Mouse (Mus musculus) intestine, embryonic 16.5 days (tissue): ENCODE results near the gene Kalrn. TPM values are rescaled to one million over a fixed set of nuclear protein-coding genes. Genes with fewer than 3 reads are reported as not detected.

Source experiments
- ATAC-seq: fragments of 200-750 bp; cut with Nextera tagmentation; 2 replicates; pipeline ENCODE4 v1.8.0; 2017; ENCODE audit warnings: moderate TSS enrichment, moderate library complexity
- H3K27ac ChIP-seq: fragments of 300-500 bp; sonication (generic); 2 replicates; pipeline ENCODE4 v1.5.1; 2014; ENCODE audit warnings: mild to moderate bottlenecking, low read length
- H3K27me3 ChIP-seq: fragments of 300-500 bp; sonication (generic); replicated peaks from 2 replicates; pipeline ENCODE4 v1.6.1; 2014; ENCODE audit warnings: low read length, control low read depth, mixed read lengths; ENCODE audit not compliant: control insufficient read depth, insufficient read depth
- H3K36me3 ChIP-seq: fragments of 300-500 bp; sonication (generic); 2 replicates; pipeline ENCODE4 v1.6.1; 2014; ENCODE audit warnings: low read length, control low read depth; ENCODE audit not compliant: control insufficient read depth, insufficient read depth
- H3K4me1 ChIP-seq: fragments of 300-500 bp; sonication (generic); 2 replicates; pipeline ENCODE4 v1.6.1; 2014; ENCODE audit warnings: low read length, control low read depth, mixed read lengths; ENCODE audit not compliant: control insufficient read depth, insufficient read depth
- H3K4me2 ChIP-seq: fragments of 300-500 bp; sonication (generic); 2 replicates; pipeline ENCODE4 v1.6.1; 2014; ENCODE audit warnings: low read depth, low read length, control low read depth
- H3K4me3 ChIP-seq: fragments of 300-500 bp; sonication (generic); 2 replicates; pipeline ENCODE4 v1.5.1; 2014; ENCODE audit warnings: mild to moderate bottlenecking, low read length
- H3K9ac ChIP-seq: fragments of 300-500 bp; sonication (generic); 2 replicates; pipeline ENCODE4 v1.6.1; 2014; ENCODE audit warnings: low read depth, low read length
- H3K9me3 ChIP-seq: fragments of 300-500 bp; sonication (generic); 2 replicates; pipeline ENCODE4 v1.6.1; 2016; ENCODE audit warnings: low read length, control low read depth; ENCODE audit not compliant: control insufficient read depth
- WGBS: fragments of 180-500 bp; shearing (Covaris S2); extraction: QIAGEN DNeasy Blood & Tissue Kit; methylation state at CpG from one replicate; pipeline ENCODE4 v1.1.7; 2014; 5-methylcytosine and 5-hydroxymethylcytosine counted together
- polyA plus RNA-seq: library from polyadenylated mRNA; unstranded; fragments of >200 nt; fragmentation: Nextera tagmentation; extraction: Ambion mirVana; gene quantifications from 2 replicates; pipeline ENCODE4 v1.2.1, GENCODE M21; 2015

Kalrn gene
- polyA plus RNA-seq, 1 experiment from 2014 or later: 11.1 TPM

DNA sequence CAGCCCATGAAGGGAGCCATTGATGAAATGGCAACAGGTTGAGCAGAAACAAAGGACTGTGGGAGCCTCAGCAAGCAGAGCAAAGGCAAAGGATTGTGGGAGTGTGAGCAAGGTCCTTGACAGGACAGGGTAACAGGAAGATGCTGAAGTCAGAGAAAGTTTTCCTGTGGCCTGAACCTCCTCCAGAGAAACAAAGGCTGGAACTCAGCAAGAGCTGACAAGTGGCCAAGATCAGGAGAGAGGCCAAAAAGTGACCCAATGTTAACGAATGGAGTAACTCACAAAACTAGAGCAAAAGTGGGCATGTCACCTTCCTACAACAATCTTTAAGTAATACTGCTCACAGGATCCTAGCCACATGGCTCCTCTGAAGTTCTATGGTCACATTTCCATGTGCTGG, 172.1 kb downstream of the Kalrn start:
- H3K9me3 ChIP-seq: no peaks in the 10 kb centered on the region
- ATAC-seq: no peak

DNA sequence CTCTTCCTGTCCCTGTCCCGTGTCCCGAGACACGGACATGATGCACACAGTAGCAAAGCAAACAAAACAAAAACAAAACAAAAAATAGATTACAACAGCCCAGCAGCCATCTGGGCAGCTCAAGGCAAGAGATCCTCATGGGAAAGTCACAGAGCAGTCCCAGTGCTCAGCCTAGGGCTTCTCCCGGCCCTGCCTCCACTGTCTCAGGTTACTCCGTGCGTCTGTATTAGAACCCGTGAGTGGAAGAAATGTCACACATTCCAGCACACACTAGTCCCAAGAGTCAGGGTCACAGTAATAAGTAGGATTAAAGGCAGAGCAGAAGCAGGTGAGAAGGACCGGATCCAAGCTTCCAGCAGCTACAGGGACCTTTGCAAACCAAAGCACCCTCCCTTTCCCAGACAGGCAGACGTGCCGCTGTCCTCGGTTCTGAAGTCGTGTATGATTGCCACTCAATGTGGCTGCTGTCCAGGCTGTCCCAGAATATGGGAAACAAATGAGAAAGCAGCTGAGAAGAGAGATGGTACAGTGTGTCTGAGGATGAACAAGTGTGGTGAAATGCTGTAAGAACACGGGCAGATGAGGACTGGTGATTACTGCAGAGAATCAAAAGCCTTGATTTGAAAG, 173.1 kb downstream of the Kalrn start:
- H3K9me3 ChIP-seq: no peaks in the 10 kb centered on the region
- 42% methylated on average over 13 of the region's 13 CpGs for WGBS
- no peak overlapping the region for H3K27ac ChIP-seq
- no peak overlapping the region for H3K4me3 ChIP-seq
- no peaks in the 10 kb centered on the region for H3K27me3 ChIP-seq
- H3K4me1 ChIP-seq: no peaks in the 10 kb centered on the region
- no peak overlapping the region for H3K4me2 ChIP-seq
- H3K36me3 ChIP-seq: no peaks in the 10 kb centered on the region
- no peak for ATAC-seq
- no peak overlapping the region for H3K9ac ChIP-seq

More for the DNA sequence above, 172.1 kb downstream of the Kalrn start:
- Histone ChIP-seq H3K36me3 (no peaks in the 10 kb centered on the region), H3K4me2 (no peak overlapping the region), H3K27ac (no peak overlapping the region), H3K4me3 (no peak overlapping the region), H3K27me3 (no peaks in the 10 kb centered on the region), H3K9ac (no peak overlapping the region), H3K4me1 (no peaks in the 10 kb centered on the region)
- 90% methylated on average over 1 of the region's 1 CpGs for WGBS

DNA sequence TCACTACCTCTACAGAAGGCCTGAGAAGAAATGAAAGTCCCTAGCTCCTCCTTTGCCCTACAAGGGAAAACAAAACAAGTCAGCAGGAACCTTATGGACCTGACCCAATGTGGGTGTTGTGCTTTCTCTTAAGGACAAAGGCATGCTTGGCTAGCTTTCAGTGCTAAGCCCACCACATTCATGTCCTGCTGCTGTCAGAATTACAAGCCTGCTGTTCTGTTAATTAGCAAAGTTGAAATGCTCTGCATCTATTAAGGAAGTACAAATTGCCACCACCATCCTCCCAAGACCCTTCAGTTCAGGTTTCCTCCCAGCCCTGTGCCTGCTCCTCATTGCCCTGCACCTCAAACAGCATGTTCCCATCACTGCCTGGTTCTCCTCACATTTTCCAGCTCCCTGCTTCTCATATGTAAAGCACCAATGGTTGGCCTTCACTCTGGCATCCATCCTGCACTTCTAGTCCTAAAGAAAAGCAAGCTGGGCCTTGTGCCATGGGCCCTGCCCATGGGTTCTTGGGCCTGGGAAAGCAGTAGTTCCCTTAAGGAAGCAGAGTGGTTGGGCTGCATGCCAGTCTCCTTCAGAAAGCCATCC, 178.0 kb downstream of the Kalrn start:
- Histone ChIP-seq H3K9ac (no peak overlapping the region), H3K4me1 (no peaks in the 10 kb centered on the region), H3K27me3 (no peaks in the 10 kb centered on the region), H3K27ac (no peak overlapping the region), H3K36me3 (no peaks in the 10 kb centered on the region), H3K4me3 (no peak overlapping the region), H3K4me2 (no peak overlapping the region), H3K9me3 (no peaks in the 10 kb centered on the region)
- ATAC-seq: no peak

DNA sequence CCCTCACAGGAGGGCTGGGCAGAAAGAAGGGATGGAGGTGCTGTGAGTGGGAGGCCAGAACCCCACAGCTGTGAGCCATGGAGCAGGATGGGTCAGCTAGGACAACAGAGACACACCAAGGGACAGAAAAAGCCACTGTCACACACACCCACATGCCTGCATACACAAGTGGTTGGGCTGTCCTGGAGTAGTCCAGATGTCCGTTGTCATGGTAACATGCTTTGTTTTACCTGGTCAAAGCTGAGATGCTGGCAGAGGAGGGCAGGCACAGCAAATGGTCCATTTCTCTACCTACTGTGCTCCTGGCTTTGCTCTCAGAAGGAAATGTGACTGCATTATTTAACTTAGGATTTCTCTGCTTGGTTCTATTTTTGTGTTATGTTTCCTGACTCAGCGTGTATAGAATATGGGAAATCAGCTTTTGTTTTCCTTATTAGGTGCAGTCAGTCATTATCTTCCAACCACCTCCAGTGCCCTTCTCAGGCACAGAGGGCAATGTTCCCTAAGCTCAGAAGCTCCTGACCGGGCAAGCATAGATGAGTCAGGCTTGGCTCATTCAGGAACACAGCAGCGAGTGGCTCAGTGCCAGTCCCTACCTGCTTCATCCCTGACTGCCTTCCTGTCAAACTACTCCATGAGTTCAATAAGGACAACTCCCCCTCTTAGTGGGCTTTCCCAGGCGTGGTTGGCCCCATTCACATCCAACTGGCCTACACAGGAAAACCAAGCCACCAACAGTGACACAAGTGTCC, 183.6 kb downstream of the Kalrn start:
- Histone ChIP-seq H3K9ac (no peak overlapping the region), H3K36me3 (no peaks in the 10 kb centered on the region), H3K9me3 (no peaks in the 10 kb centered on the region), H3K4me1 (no peaks in the 10 kb centered on the region), H3K27ac (no peak overlapping the region), H3K27me3 (no peaks in the 10 kb centered on the region), H3K4me2 (no peak overlapping the region), H3K4me3 (no peak overlapping the region)
- ATAC-seq: no peak
- 76% methylated on average over 5 of the region's 5 CpGs for WGBS

DNA sequence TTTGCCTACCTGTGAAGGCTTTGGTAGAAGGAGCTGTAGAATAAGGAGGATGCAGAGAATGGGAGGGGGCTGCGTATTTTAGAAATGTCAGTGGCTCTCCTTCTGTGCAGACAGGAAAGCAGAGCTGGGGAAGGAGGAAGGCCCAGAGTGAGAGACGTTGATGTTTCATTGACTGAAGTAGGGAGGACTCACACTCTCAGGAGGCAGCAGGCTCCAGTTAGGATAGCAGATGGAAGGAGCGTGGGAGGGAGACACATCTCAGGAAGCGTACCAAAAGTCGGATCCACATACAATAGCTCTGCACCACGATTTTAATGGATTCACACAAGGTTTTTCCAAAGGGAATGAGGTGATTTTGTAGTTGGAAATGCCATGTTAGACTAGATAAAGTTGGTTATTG, 184.5 kb downstream of the Kalrn start:
- Histone ChIP-seq H3K36me3 (no peaks in the 10 kb centered on the region), H3K4me3 (no peak overlapping the region), H3K9me3 (no peaks in the 10 kb centered on the region), H3K4me2 (no peak overlapping the region), H3K4me1 (no peaks in the 10 kb centered on the region), H3K27ac (no peak overlapping the region), H3K27me3 (no peaks in the 10 kb centered on the region), H3K9ac (no peak overlapping the region)
- no peak for ATAC-seq
- 81% methylated on average over 6 of the region's 6 CpGs for WGBS

DNA sequence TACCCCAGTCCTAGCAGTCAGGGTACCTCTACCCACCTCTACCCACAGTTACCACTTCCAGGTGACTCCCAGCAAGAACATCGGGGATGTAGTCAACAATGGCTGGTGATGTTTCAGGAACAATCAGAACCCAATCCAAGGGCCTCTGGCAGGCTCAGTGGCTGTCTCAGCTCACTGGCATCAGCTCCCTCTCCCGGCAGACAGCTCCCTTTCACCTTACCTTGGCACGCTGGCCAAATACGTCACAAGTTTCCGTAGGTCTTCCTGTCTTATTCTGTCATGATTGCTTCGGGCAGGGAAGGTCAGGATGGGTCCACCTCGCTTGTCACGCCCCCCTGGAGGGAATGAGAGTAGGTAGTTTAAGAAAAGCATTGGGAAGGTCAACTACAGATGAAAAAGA, 188.3 kb downstream of the Kalrn start:
- H3K4me3 ChIP-seq: no peak overlapping the region
- H3K36me3 ChIP-seq: no peaks in the 10 kb centered on the region
- WGBS: 89% methylated on average over 8 of the region's 8 CpGs
- no peak overlapping the region for H3K9ac ChIP-seq
- H3K9me3 ChIP-seq: no peaks in the 10 kb centered on the region
- H3K27me3 ChIP-seq: no peaks in the 10 kb centered on the region
- ATAC-seq: no peak
- H3K4me2 ChIP-seq: no peak overlapping the region
- no peaks in the 10 kb centered on the region for H3K4me1 ChIP-seq
- H3K27ac ChIP-seq: no peak overlapping the region

DNA sequence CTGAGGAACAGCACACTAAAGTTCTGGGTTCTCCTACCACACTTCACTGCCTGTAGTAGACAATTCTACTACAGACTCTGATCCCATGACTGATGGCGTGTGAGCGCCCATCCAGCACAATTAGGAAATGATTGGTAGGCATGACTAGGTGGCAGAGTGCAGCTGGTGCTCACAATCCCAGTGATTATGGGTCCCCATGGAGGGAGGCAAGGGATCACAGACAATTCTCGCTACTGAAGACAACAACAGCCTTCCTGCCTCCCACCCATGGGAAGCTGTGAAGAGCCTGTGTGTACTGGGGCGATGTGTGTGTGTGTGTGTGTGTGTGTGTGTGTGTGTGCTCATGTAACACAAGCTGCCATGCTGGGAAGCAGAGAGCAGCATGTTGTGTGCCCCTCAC, 190.3 kb downstream of the Kalrn start:
- H3K4me1 ChIP-seq: no peaks in the 10 kb centered on the region
- no peaks in the 10 kb centered on the region for H3K36me3 ChIP-seq
- no peaks in the 10 kb centered on the region for H3K27me3 ChIP-seq
- no peaks in the 10 kb centered on the region for H3K9me3 ChIP-seq
- H3K4me2 ChIP-seq: no peak overlapping the region
- no peak overlapping the region for H3K9ac ChIP-seq
- H3K4me3 ChIP-seq: no peak overlapping the region
- 87% methylated on average over 4 of the region's 4 CpGs for WGBS
- ATAC-seq: no peak
- no peak overlapping the region for H3K27ac ChIP-seq

DNA sequence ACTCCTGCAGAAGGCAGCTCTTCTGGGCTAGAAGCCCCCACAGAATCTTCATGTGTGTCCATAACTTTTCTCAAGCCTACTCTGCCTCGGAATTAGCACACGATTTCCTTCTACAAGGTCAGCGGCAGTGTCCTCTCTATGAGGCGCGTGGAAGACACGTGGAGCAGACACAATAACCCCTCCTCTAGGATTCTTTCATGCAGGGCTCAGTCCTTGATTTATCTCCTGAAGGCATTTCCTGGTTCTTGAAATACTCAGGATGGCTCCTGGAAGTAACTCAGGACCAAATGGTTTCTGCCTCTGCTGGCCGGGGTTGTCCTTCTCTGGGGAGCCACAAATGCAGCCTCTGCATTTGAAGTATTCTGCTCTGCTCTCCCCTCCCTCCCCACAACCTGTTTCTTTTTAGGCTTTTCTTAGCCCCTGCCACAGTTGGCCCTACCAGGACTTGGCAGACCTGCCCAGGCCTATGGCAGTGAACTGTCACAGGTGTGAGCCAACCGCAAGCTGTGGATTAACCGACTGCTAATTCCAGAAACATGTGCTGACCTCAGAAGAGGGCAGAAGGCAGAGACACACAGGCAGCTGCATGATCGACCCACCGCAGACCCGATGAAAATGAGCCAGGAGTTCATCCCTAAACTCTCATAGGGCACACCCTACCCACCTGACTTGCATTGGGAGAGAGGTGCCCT, 197.0 kb downstream of the Kalrn start:
- no peak for ATAC-seq
- H3K4me3 ChIP-seq: no peak overlapping the region
- H3K27me3 ChIP-seq: no peaks in the 10 kb centered on the region
- H3K36me3 ChIP-seq: no peaks in the 10 kb centered on the region
- H3K4me2 ChIP-seq: no peak overlapping the region
- no peaks in the 10 kb centered on the region for H3K9me3 ChIP-seq
- 0 out of 2 replicates have a peak, but pooled peaks cover 3% of the 10 kb centered on the region for H3K4me1 ChIP-seq
- no peak overlapping the region for H3K9ac ChIP-seq
- no peak overlapping the region for H3K27ac ChIP-seq
- 59% methylated on average over 12 of the region's 12 CpGs for WGBS

DNA sequence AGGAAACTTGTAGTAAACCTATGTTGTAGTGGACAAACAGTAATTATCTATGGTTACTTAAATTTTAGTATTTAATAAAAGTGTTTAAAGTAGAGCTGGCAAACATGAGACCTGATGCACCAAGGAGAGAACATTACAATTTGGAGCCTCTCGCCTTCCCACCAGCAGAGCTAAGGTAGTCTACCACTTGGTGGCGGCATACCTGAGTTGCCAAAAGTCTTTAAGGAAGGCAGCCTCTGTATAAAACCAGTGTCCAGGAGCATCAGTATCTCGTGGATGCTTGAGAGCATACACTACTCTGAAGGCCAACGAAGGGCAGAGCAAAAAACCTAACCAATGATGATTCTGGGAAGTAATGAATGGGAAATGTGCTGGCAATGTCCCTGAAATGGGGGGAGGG, 199.8 kb downstream of the Kalrn start:
- Histone ChIP-seq H3K27me3 (no peaks in the 10 kb centered on the region), H3K4me3 (no peak overlapping the region), H3K4me1 (0 out of 2 replicates have a peak, but pooled peaks cover 3% of the 10 kb centered on the region), H3K36me3 (no peaks in the 10 kb centered on the region), H3K9me3 (no peaks in the 10 kb centered on the region), H3K27ac (no peak overlapping the region), H3K9ac (no peak overlapping the region), H3K4me2 (no peak overlapping the region)
- no peak for ATAC-seq
- WGBS: 73% methylated on average over 4 of the region's 4 CpGs
